Mouse (Mus musculus) embryonic stem cell, embryonic (primary cell): ENCODE measurements around the gene Lpo.

Source experiments
- CTCF ChIA-PET, 4 experiments: fragments of 300-600 bp in 2 of 4; fragments of 350-600 bp in 2 of 4; sonication (Branson Sonifier 250); formaldehyde crosslinking; loops; one replicate each; lab custom pipeline; 2022; ENCODE audit warnings: inconsistent platforms in 2 of 4; lab: Charles Lee
- POLR2A ChIA-PET, 4 experiments: fragments of 300-600 bp in 2 of 4; fragments of 350-600 bp in 2 of 4; sonication (Branson Sonifier 250); formaldehyde crosslinking; loops; one replicate each; lab custom pipeline; 2022; ENCODE audit warnings: antibody characterized with exemption in 4 of 4, inconsistent platforms in 1 of 4; lab: Charles Lee

Lpo gene

GRCm38 (mm10) chr11:87817443-87817773, 10.7 kb downstream of the Lpo start:
- ChIA-PET CTCF (interaction anchor here in 3 of 4 experiments (0.6 to 1.7 kb wide), 3 partner anchors 15 to 66 kb away, joined by 3 to 5 read pairs (median 4); no protein-coding TSS in a partner anchor), POLR2A (interaction anchor here in 3 of 4 experiments (0.5 to 2.2 kb wide), 5 partner anchors 32 to 317 kb away, joined by 3 to 9 read pairs (median 3); no protein-coding TSS in a partner anchor)

- ChIA-PET POLR2A (interaction anchor here in 3 of 4 experiments (0.5 to 2.2 kb wide), 7 partner anchors 8 to 571 kb away, joined by 3 to 9 read pairs (median 3); no protein-coding TSS in a partner anchor), CTCF (interaction anchor here in 3 of 4 experiments (0.6 to 1.7 kb wide), 5 partner anchors 14 to 428 kb away, joined by 3 to 7 read pairs (median 4); no protein-coding TSS in a partner anchor)
Measured at GRCm38 (mm10) chr11:87816707-87817442, 11.2 kb downstream of the Lpo start.

- ChIA-PET CTCF (no interaction called here), POLR2A (no interaction called here)
Measured at GRCm38 (mm10) chr11:87814831-87815230, 13.3 kb downstream of the Lpo start.

GRCm38 (mm10) chr11:87811396-87811795, 16.7 kb downstream of the Lpo start:
- ChIA-PET CTCF (interaction anchor here in 3 of 4 experiments (0.5 to 0.6 kb wide), 4 partner anchors 56 to 706 kb away, joined by 3 to 4 read pairs (median 3); no protein-coding TSS in a partner anchor), POLR2A (no interaction called here)

- POLR2A ChIA-PET, result interaction anchor here in 2 of 4 experiments (0.6 to 0.7 kb wide), 2 partner anchors 9 to 52 kb away, joined by 3 to 6 read pairs; no protein-coding TSS in a partner anchor
- CTCF ChIA-PET, result interaction anchor here in 2 of 4 experiments (0.5 to 1.0 kb wide), 3 partner anchors 15 to 389 kb away, joined by 3 to 7 read pairs (median 4); partner anchors contain the start of gene Mpo (in 1 of the 2)
Measured at GRCm38 (mm10) chr11:87808236-87808635, 19.9 kb downstream of the Lpo start.

- ChIA-PET CTCF (interaction anchor here in 2 of 4 experiments (0.6 to 1.5 kb wide), 2 partner anchors 14 to 76 kb away, joined by 3 to 12 read pairs; partner anchors contain the start of gene Mpo (in 1 of the 2)), POLR2A (interaction anchor here in 1 of 4 experiments (0.5 kb wide), 1 partner anchor 906 kb away, joined by 3 read pairs; no protein-coding TSS in a partner anchor)
Measured at GRCm38 (mm10) chr11:87807433-87807832, 20.7 kb downstream of the Lpo start.

GRCm38 (mm10) chr11:87805448-87805847, 22.6 kb downstream of the Lpo start:
- ChIA-PET POLR2A (no interaction called here), CTCF (interaction anchor here in 3 of 4 experiments (0.7 to 1.9 kb wide), 5 partner anchors 68 to 144 kb away, joined by 3 to 7 read pairs (median 5); partner anchors contain the start of gene Supt4a (in 1 of the 3))

GRCm38 (mm10) chr11:87802621-87803020, 25.5 kb downstream of the Lpo start:
- POLR2A ChIA-PET, result interaction anchor here (0.6 to 1.0 kb wide), 4 partner anchors 34 to 244 kb away, joined by 3 to 6 read pairs (median 3); partner anchors contain the start of gene Srsf1 (in 1 of the 4)
- CTCF ChIA-PET, result interaction anchor here (0.5 to 1.8 kb wide), 14 partner anchors 9 to 211 kb away, joined by 3 to 15 read pairs (median 4); partner anchors contain the start of gene Mpo (in 1 of the 4)

GRCm38 (mm10) chr11:87801711-87802275, 26.3 kb downstream of the Lpo start:
- ChIA-PET POLR2A (interaction anchor here (0.6 to 1.5 kb wide), 8 partner anchors 20 to 540 kb away, joined by 3 to 8 read pairs (median 3); partner anchors contain the start of gene Srsf1 (in 1 of the 4)), CTCF (interaction anchor here in 3 of 4 experiments (0.7 to 1.8 kb wide), 12 partner anchors 8 to 153 kb away, joined by 3 to 15 read pairs (median 4); partner anchors contain the start of gene Mpo (in 1 of the 3))

- CTCF ChIA-PET, result interaction anchor here (0.6 to 1.1 kb wide), 5 partner anchors 9 to 321 kb away, joined by 3 to 6 read pairs (median 5); no protein-coding TSS in a partner anchor
- POLR2A ChIA-PET, result interaction anchor here in 2 of 4 experiments (1.0 to 2.2 kb wide), 4 partner anchors 10 to 47 kb away, joined by 3 to 5 read pairs (median 4); partner anchors contain the start of gene Tspoap1 (in 1 of the 2)
Measured at GRCm38 (mm10) chr11:87793460-87793859, 34.6 kb downstream of the Lpo start, which contains the start of gene Mpo. Gene Mpo, plus strand, starts transcription at chr11:87793581.

GRCm38 (mm10) chr11:87790088-87790487, 38.0 kb downstream of the Lpo start:
- CTCF ChIA-PET, result interaction anchor here in 2 of 4 experiments (0.6 to 1.6 kb wide), 2 partner anchors 93 to 94 kb away, joined by 3 read pairs; no protein-coding TSS in a partner anchor
- POLR2A ChIA-PET, result interaction anchor here in 2 of 4 experiments (0.5 to 1.8 kb wide), 2 partner anchors 11 to 99 kb away, joined by 6 to 9 read pairs; no protein-coding TSS in a partner anchor

GRCm38 (mm10) chr11:87780130-87780529, 48.0 kb downstream of the Lpo start:
- ChIA-PET POLR2A (interaction anchor here in 3 of 4 experiments (0.6 to 5.3 kb wide), 7 partner anchors 9 to 308 kb away, joined by 4 to 19 read pairs (median 9); partner anchors contain the start of gene Tspoap1 (in 1 of the 3)), CTCF (no interaction called here)

- POLR2A ChIA-PET, result interaction anchor here in 3 of 4 experiments (0.6 to 5.3 kb wide), 18 partner anchors 10 to 308 kb away, joined by 3 to 32 read pairs (median 5); partner anchors contain the start of genes Supt4a (in 2 of the 3), Mpo (in 1 of the 3) and Tspoap1 (in 1 of the 3)
Measured at GRCm38 (mm10) chr11:87779392-87779791, 48.7 kb downstream of the Lpo start.

GRCm38 (mm10) chr11:87778915-87779314, 49.2 kb downstream of the Lpo start:
- ChIA-PET POLR2A (interaction anchor here in 3 of 4 experiments (1.0 to 5.3 kb wide), 20 partner anchors 10 to 280 kb away, joined by 3 to 32 read pairs (median 4); partner anchors contain the start of genes Supt4a (in 2 of the 3), Mpo (in 1 of the 3) and Tspoap1 (in 1 of the 3)), CTCF (interaction anchor here in 2 of 4 experiments (0.6 to 1.8 kb wide), 8 partner anchors 9 to 1421 kb away, joined by 3 to 6 read pairs (median 5); no protein-coding TSS in a partner anchor)

More at GRCm38 (mm10) chr11:87779392-87779791, 48.7 kb downstream of the Lpo start:
- CTCF ChIA-PET, result interaction anchor here in 2 of 4 experiments (0.6 to 1.8 kb wide), 6 partner anchors 13 to 1421 kb away, joined by 3 to 6 read pairs (median 5); no protein-coding TSS in a partner anchor

- ChIA-PET POLR2A (interaction anchor here in 3 of 4 experiments (0.5 to 5.3 kb wide), 27 partner anchors 9 to 333 kb away, joined by 3 to 32 read pairs (median 4); partner anchors contain the start of genes Supt4a (in 2 of the 3), Mpo (in 1 of the 3) and Tspoap1 (in 1 of the 3)), CTCF (interaction anchor here in 2 of 4 experiments (0.8 to 1.8 kb wide), 5 partner anchors 10 to 190 kb away, joined by 3 to 5 read pairs (median 5); no protein-coding TSS in a partner anchor)
Measured at GRCm38 (mm10) chr11:87778100-87778765, 49.9 kb downstream of the Lpo start.

- CTCF ChIA-PET, result interaction anchor here in 2 of 4 experiments (0.8 to 1.4 kb wide), 4 partner anchors 12 to 334 kb away, joined by 3 to 5 read pairs (median 3); partner anchors contain the start of genes Rnf43 (in 1 of the 2) and Tspoap1 (in 1 of the 2)
- POLR2A ChIA-PET, result interaction anchor here in 1 of 4 experiments (1.4 to 2.7 kb wide), 2 partner anchors 11 to 12 kb away, joined by 3 to 15 read pairs; partner anchors contain the start of gene Tspoap1
Measured at GRCm38 (mm10) chr11:87772354-87772753, 55.7 kb downstream of the Lpo start.
